Mouse (Mus musculus) frontal cortex, postnatal 10 days (tissue): Measurements from ENCODE around the gene Cx3cl1.

Source experiments
- DNase-seq, 2 experiments: peaks; one replicate each; pipeline ENCODE4 v3.0.0; 2022; ENCODE audit warnings: low spot score in 2 of 2, mixed read lengths in 1 of 2

Cx3cl1 gene

DNA sequence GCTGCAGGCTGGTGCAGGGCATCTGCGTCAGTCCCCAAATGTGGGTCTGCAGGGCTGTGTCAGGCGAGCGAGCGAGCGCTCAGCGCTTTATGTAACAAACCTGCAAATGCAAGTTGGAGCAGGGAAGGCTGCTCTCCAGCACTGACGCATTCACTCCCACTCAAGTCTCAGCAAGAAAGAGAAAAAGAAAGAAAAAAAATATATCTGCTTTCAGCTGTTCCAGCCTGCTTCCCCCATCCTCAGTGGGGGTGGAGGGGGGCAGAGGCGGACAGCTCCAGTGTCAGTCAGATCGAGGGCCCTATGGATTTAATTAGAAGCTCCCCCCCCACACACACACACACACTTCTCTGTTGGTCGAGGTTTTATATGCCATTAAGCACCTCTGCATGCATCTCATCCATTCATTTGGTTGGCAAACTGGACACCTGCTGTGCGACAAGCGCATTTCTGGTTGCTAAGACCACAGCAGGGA, 1.9 kb downstream of the Cx3cl1 start:
- DNase-seq, result peak; percentile 53 to 67

DNA sequence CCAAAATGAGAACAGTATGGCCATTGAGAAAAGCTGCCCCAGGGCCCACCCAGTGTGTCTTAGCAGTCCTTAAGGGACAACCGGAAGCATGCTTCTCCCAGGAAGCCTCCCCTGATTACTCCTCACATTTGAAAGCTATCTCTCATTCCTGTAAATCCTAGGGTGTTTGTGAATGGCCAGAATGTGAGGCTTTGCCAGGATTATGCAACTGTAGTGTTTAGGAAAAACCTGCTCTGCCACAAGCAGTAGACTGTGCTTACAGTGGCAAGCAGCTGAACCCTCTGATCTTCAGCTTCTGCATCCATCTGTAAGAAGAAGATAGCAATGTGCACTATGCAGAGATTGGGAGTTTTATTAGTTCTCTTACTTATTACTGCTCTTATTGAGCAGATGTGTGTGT, 2.8 kb downstream of the Cx3cl1 start:
- DNase-seq, result no peak

DNA sequence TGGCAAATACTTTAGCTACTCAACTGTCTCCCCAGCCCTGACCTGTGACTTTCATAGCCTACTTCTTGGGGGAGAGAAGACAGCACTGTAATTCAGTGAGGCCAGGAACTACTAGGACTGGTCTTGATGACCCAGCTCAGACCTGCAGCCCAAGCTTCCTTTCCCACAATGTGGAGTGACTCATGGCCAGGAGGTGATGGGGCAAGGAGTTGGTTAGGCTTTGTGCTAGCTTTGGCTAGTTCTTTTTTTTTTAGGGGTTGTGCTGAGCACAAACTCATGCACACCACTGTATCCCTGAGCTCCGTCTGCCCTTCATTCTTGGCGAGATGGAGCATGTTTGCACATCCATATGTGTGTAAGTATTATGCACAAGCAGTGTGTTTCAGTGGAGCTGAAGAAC, 4.5 kb downstream of the Cx3cl1 start:
- no peak for DNase-seq

DNA sequence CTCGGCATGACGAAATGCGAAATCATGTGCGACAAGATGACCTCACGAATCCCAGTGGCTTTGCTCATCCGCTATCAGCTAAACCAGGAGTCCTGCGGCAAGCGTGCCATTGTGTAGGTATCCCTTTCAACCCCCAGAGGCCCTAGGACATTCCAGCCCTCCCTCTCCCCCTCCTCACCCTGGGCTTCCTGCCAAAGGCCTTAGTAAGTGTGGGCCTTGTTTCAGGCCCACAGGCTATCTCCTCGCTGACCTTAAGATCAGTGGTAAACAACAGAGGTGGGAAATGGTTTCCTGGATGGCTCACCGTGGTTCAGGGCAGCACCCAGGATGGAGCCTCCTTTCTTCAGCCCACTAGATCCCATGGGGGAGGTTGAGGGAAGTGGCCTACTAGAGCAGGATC, 6.2 kb downstream of the Cx3cl1 start:
- DNase-seq, result no peak

DNA sequence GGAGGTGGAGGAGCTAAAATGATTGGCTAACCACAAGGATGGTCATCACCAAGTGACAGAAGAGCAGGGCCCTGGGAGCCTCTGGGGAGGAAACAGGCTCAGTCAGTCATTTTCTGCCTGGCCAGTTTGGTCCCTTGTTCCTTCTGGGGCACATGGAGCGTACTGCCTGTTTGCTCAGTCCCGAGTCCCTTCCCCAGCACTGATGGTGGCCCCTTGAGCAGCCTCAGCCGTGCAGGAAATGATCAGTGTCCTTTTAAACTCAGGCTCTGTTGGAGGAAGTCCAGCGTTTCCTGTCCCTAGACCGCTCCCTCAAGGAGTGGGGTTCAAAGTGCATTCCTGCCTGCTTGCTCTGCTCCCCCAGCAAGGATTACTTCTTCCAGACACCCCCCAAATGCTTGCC, 6.7 kb downstream of the Cx3cl1 start:
- DNase-seq, result no peak

DNA sequence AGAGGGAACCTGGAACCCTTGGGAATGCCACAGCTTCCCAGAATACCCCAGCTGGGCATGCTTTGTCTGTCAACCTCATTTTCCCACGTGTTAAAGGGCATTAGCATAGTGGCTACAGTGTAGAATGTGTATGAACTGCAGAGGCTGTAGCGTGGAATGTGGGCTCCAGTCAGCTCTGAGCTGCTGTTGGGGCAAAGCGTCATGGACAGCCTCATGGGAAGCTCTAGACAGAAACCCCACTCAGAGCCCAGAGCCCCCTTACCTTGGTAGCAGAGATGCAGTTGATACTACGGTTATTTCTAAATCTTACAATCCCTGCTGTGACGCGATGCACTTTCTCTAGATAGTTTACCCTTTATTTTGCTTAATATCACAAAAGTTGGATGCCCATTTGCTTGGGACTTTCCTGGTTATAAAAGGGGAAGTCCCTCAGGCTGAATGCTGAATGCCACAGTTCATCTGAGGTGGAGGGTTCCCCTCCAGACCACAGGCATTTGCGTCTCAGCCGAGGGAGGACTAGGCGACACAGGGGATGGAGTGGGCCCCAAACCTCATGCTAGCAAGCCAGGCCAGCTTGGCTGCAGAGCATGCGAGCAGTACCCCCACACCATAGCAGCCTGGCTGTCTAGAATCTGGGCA, 7.2 kb downstream of the Cx3cl1 start:
- no peak for DNase-seq

DNA sequence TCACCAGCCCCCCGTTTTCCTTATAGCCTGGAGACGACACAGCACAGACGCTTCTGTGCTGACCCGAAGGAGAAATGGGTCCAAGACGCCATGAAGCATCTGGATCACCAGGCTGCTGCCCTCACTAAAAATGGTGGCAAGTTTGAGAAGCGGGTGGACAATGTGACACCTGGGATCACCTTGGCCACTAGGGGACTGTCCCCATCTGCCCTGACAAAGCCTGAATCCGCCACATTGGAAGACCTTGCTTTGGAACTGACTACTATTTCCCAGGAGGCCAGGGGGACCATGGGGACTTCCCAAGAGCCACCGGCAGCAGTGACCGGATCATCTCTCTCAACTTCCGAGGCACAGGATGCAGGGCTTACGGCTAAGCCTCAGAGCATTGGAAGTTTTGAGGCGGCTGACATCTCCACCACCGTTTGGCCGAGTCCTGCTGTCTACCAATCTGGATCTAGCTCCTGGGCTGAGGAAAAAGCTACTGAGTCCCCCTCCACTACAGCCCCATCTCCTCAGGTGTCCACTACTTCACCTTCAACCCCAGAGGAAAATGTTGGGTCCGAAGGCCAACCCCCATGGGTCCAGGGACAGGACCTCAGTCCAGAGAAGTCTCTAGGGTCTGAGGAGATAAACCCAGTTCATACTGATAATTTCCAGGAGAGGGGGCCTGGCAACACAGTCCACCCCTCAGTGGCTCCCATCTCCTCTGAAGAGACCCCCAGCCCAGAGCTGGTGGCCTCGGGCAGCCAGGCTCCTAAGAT, 7.9 kb downstream of the Cx3cl1 start:
- DNase-seq, result no peak

DNA sequence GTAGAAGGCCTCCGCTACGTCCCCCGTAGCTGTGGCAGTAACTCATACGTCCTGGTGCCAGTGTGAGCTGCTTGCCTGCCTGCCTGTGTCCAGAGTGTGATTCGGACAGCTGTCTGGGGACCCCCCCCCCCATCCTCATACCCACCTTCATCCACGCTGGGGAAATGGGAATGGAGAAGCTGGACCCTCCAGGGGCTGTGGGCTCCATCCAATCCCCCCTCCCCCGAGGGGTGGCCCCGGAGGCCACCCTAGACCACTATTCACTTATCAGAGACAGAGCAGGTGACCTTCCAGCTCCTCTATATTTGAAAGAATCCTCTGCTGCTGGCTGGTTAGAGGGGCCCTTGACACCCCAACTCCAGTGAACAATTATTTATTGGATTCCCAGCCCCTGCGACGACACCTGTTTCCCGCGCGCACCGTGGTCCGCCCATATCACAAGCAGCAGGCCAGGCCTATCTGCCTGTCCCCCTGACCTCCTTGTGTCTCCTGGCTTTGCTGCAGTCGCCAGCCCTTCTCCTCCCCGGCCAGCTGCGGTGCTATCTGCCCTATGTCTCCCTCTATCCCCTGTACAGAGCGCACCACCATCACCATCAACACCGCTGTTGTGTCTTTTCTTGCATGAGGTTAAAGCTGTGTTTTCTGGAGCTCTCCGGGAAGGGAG, 8.8 kb downstream of the Cx3cl1 start:
- DNase-seq, result no peak

DNA sequence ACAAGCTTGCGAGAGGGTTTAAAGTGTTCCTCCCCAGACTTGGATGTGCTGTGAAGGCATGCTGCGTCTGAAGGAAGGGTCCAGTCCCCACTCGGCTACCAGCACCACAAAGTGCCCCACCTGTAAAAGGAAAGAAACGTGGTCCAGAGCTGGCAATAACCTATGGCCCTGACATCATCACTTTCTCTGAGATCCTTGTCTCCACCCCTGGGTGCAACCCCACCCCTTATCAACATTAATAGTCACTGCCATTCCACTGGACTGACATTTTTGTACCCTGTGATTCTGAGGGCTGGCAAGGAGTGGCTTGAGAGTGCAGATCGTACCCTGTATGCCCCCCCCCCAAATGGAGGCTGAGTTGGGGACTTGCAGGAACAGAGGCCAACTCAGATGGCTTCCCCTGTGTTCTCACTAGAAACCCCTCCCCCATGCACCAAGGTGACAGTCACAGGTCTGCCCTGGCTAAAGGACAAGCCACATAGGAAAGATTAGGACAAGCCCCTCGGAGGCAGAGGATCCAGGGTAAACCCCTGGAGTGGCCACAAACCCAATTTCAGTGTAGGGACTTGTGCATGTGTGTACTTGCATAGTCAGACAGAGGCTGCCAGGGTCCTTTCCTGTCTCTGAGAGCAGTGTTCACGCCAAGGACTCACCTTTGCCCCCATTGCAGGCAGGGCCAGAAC, 9.5 kb downstream of the Cx3cl1 start:
- DNase-seq, result no peak

DNA sequence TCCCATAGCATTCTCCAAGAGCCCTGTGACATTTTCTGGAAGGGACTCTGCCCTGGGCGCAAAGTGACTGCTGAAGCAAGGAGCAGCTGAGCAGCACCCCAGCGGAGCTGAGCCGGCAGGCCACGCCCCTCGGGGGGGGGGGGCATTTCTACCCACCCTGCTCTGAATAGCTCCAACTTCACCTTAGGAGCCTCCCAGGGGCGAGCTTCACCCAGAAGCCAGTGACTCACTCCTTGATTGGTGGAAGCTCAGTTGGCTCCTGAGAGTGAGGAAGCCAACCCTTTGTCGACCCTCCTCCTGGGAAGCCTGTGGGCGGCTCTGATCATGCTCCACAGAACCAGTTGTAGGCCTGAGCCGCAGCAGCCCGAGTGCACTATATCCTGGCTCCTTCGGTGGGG, 10.0 kb downstream of the Cx3cl1 start:
- no peak for DNase-seq

DNA sequence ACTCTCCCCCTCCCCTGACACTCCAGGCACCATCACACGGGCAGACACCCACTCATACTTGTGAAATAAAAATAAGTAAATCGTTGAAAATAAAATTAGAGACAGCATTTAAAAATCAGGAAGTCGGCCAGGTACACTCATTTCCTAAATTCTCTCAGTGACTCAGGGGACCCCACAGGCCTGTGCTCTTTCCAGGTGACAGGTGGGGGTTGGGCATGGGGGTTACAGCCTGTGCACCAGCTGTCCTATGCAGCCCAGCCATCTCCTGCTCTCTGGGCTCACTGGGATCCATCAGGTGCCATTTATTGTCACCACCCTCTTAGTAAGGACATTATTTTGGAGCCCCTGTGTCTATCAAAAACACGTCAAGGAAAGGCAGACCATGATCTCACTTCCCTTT, 12.1 kb downstream of the Cx3cl1 start:
- no peak for DNase-seq

DNA sequence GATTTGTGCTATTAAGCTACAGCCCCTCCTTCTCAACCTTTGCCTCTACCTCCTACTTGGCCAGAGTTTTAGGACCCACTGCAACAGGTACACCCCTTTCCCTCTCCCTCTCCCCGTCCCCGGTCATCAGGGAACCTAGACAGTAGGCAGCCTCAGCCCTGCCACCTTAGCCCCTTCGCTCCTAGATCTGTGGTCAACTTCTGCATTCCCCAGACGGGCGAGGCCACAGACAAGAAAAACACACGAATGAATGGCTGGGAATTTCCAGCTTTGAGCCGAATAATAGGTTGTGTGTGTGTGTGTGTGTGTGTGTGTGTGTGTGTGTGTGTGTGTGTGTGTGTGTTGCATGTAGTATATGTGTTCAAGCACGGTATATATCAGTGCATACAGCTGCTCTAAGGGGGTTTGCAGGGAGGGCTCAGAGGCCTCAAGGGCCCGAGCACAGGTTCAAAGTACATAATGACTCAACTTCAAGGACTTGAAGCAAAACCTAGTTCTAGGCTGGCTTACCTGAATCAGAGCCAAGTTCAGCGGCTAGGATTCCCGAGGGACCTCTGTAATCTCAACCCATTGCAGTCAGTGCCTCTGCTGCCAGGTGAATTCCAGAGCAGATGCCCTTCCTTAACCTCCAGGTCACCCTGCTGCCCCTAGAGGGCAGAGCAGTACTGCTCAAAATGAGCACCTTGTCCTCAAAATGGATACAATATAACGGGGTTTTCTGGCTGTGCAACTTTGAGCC, 13.6 kb downstream of the Cx3cl1 start:
- DNase-seq, result no peak

DNA sequence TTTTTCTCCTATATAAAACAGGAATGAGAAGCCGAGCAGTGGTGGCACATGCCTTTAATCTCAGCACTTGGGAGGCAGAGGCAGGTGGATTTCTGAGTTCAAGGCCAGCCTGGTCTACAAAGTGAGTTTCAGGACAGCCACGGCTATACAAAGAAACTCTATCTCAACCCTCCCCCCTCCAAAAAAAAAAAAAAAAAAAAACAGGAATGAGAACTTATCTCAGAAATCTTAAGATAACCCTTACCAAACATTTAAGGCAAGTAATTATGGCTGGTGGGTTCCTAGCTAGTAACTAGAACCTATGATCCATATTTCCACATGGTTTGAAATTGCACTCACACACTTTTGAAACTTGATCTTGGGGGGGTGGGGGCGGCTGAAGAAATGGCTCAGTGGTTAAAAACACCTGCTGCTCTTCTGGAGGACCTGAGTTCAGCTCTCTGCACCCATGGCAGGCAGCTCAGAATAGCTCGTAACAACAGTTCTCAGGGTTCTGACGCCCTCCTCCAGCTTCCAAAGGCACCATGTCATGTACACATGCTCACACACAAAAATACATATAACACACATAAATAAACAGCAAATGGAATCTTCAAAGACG, 14.3 kb downstream of the Cx3cl1 start:
- no peak for DNase-seq

DNA sequence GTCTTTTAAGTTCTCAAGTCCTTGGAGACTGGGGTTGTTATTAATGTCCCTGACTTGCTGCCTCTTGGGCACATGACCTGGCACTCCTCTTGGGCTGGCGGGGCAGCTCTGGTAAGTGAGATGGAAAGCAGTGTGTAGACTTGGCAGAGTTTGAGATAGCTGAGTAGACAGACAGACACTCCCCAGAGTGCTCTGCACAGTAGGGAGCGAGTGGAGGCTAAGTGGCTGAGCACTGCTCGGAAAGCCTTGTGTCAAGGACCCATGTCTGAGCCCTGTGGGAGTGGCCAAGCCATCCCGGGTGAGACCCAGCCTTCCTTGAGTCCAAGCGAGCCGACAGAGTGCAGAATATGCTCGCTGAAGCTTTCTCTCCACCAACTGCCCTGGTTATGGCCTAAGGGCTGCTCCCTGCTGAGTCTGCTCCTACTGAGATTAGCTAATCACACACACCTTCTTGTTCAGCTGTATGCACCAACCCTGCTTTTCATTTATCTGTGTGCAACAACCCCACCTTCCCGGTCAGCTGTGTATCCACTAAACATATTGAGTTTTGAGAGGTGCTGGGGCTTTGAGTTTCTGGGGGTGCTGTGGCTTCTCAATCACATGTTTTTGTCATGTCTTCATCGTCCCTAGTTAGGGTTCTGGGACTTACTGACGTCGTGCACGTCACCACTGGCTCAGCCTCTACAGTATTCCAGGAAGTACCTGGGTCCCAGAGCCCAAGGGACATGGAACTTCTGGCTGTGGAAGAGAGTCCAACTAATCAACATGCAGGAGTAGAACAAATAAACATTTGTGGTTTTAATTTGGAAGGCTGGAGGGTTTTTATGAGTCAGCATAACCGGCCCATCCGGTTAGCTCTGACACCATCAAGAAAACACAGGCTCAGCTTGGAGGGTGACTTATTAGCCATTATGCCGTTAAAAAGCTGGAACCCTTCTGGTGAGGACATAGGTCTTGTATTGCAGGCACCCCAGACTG, 16.0 kb downstream of the Cx3cl1 start:
- DNase-seq, result no peak

DNA sequence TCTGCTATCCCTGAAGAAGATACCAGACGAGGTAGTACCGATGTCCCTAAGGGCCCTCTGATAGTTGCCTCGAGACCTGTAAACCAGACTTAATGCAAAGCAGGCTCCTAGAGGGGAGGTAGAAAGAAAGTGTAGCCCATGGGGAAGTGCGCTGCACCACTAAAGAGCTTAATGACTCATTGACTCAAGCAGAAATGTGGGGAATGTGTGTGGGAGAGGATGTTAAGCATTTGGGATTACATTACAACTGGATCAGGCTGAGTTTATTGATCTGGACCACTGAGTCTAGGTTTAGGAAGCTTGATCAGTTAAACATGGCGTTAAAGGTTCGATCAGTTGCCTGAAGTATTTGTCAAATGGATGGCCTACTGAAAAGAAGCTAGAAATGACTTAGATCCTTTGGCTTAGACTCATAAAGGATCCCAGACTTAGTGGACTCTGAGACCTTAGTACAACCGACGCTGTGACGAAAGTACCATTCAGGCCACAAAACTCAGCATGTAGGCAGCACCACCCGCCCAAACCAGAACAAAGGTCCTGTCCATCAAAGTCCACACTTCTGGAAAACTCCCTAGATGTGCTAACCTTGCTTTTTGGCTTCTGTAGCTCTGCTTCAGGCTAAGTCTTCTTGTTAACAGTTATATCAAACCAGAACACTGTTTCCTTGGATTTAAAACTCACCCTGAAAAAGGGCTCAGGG, 17.6 kb downstream of the Cx3cl1 start:
- DNase-seq, result no peak

DNA sequence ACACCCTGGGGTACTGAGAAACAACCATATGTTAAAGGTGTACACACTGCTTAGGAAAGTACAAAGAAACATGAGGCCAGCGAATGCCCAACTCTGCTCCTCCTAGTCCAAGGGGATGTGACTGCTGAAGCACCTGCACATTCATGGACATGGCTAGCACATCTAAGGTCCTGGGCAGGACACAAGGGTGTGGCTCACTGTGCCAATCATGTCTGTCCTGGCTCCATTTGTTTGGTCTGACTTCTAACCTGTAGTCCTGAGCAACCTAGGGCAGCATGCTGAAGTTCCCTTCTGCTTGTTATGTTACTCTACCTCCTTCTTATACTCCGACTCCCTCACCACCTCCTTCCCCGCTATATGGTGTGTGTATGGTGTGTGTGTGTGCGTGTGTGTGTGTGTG, 22.6 kb downstream of the Cx3cl1 start:
- no peak for DNase-seq

DNA sequence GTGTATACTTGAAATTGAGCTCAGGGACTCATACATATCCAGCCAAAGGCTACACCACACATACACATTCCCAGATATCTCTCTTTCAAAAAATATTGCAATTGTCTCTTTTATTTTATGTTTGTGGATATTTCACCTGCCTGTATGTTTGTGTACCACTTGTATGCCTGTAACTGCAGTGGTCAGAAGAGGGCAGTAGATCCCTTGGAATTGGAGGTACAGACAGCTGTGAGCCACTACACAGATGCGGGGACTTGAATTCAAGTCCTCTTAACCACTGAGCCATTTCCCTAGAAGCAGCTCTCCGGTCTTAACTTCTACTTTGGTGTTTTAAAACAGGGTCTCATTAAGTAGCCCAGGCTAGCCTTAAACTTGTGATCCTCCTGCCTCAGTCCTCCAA, 23.0 kb downstream of the Cx3cl1 start:
- no peak for DNase-seq

DNA sequence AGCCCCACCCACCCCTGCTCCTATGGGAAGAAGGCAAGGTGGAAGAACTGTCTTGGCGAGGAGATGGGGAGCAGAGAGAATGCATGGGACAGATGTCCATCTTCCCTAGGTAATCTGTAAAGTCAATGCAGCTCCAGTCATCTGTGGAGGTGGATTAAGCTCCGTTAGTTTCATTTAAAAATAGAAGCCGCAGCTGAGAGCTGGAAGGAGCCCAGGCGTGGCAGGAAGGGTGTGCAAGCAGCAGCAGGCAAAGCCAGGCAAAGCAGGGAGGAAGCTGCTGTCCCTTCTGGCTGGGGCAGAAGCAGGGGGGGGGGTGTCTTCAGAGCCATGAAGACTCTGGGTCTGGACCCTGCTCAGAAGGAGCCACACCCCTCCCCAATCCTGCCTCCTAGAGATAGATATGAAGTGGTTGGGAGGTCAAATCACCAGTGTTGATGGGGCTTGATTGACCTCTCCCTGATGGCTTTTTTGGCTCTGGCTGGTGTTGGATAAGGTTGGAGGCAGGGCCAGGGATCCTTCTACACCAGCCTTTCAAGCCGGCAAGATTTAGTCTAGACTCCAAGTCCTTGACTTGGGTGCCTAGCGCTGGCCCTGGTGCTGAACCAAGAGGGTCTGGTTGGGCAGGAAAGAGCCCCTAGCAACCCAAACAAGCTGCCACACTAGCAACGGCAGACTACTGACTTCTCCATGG, 28.6 kb downstream of the Cx3cl1 start:
- no peak for DNase-seq
